Mouse (Mus musculus) limb, embryonic 14.5 days (tissue): ENCODE results near the gene Itgae. TPM values are rescaled to one million over a fixed set of nuclear protein-coding genes. Genes with fewer than 3 reads are reported as not detected.

Experiments
- ATAC-seq: fragments of 200-750 bp; cut with Nextera tagmentation; 2 replicates; pipeline ENCODE4 v1.8.0; 2017; ENCODE audit warnings: low read depth, moderate number of reproducible peaks, moderate TSS enrichment; ENCODE audit not compliant: low FRiP score
- DNase-seq: peaks from one replicate; pipeline ENCODE4 v3.0.0-alpha.2; 2015; ENCODE audit warnings: low spot score
- H3K27ac ChIP-seq: fragments of 300-500 bp; sonication (generic); replicated peaks from 2 replicates; pipeline ENCODE4 v1.5.1; 2014; ENCODE audit warnings: low read depth, mild to moderate bottlenecking, low read length, moderate library complexity, mixed read lengths
- H3K27me3 ChIP-seq: fragments of 300-500 bp; sonication (generic); 2 replicates; pipeline ENCODE4 v1.6.1; 2014; ENCODE audit warnings: low read length, mixed read lengths; ENCODE audit not compliant: control insufficient read depth, insufficient read depth
- H3K36me3 ChIP-seq: fragments of 300-500 bp; sonication (generic); 2 replicates; pipeline ENCODE4 v1.6.1; 2014; ENCODE audit warnings: mild to moderate bottlenecking, low read length, moderate library complexity, mixed read lengths; ENCODE audit not compliant: control insufficient read depth, insufficient read depth
- H3K4me1 ChIP-seq: fragments of 300-500 bp; sonication (generic); 2 replicates; pipeline ENCODE4 v1.6.1; 2014; ENCODE audit warnings: antibody characterized with exemption, low read length, mixed read lengths; ENCODE audit not compliant: control insufficient read depth, insufficient read depth
- H3K4me2 ChIP-seq: fragments of 300-500 bp; sonication (generic); replicated peaks from 2 replicates; pipeline ENCODE4 v1.6.1; 2014; ENCODE audit warnings: low read depth, mild to moderate bottlenecking, low read length, moderate library complexity; ENCODE audit not compliant: severe bottlenecking
- H3K4me3 ChIP-seq: fragments of 300-500 bp; sonication (generic); replicated peaks from 2 replicates; pipeline ENCODE4 v1.5.1; 2014; ENCODE audit warnings: low read length
- H3K9ac ChIP-seq: fragments of 300-500 bp; sonication (generic); 2 replicates; pipeline ENCODE4 v1.6.1; 2014; ENCODE audit warnings: mild to moderate bottlenecking, low read depth, low read length, moderate library complexity; ENCODE audit not compliant: severe bottlenecking
- H3K9me3 ChIP-seq: fragments of 300-500 bp; sonication (generic); 2 replicates; pipeline ENCODE4 v1.6.1; 2016; ENCODE audit warnings: low read length; ENCODE audit not compliant: control insufficient read depth
- POLR2A ChIP-seq: fragments of 200-500 bp; IDR thresholded peaks from 2 replicates; pipeline ENCODE4 v1.8.0; 2012; ENCODE audit warnings: inconsistent platforms, mild to moderate bottlenecking, moderate library complexity, borderline replicate concordance; ENCODE audit not compliant: insufficient read depth, insufficient read length; ENCODE audit errors: extremely low read depth
- WGBS: fragments of 180-500 bp; shearing (Covaris S2); extraction: QIAGEN DNeasy Blood & Tissue Kit; methylation state at CpG from one replicate; pipeline ENCODE4 v1.1.7; 2014; 5-methylcytosine and 5-hydroxymethylcytosine counted together
- polyA plus RNA-seq, 2 experiments: library from polyadenylated mRNA; depleted of rRNA in 1 of 2; stranded (reverse) in 1 of 2; unstranded in 1 of 2; fragments of >200 nt; fragmentation: Nextera tagmentation in 1 of 2; extraction: Ambion mirVana in 1 of 2; gene quantifications; 2 replicates each; pipeline versions ENCODE4 v1.2.1 to v1.2.3; 2012 to 2014

Gene Itgae
- polyA plus RNA-seq, 2 experiments = 0.15 to 0.37 TPM

DNA sequence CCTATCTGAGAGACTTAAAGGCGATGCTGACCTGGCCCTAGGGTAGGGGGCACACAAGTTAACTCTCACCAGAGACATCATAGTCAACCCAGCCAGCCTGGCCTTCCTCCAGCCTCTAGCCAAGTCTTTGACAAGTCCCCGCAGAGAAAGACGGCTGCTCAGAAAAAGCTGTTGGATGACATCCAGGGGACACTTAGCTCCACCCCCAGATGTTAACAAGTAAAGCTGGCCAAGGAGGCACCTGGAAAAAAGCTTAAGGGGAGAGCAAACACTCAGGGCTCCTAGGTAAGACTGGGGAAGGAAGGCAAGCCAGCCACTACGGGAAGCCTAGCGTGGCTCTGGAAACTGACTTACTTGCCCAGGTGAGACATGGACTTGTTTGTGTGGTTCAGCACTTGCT is 81.8 kb downstream of the Itgae start:
- Histone ChIP-seq H3K27me3 (no peaks in the 10 kb centered on the region), H3K36me3 (peaks cover 20% of the 10 kb centered on the region), H3K4me2 (no peak overlapping the region), H3K9ac (0 out of 2 replicates have a peak overlapping the region, but pooled peaks have one; percentile 7), H3K4me1 (peaks cover 21% of the 10 kb centered on the region), H3K27ac (peak overlapping the region; percentile 52; the same call in 1 of the 2 replicates), H3K4me3 (no peak overlapping the region), H3K9me3 (no peaks in the 10 kb centered on the region)
- 38% methylated on average over 5 of the region's 5 CpGs for WGBS
- DNase-seq (peak; percentile 74), ATAC-seq (no peak; the same call in 1 of the 2 replicates)
- no peak for TF ChIP-seq POLR2A

DNA sequence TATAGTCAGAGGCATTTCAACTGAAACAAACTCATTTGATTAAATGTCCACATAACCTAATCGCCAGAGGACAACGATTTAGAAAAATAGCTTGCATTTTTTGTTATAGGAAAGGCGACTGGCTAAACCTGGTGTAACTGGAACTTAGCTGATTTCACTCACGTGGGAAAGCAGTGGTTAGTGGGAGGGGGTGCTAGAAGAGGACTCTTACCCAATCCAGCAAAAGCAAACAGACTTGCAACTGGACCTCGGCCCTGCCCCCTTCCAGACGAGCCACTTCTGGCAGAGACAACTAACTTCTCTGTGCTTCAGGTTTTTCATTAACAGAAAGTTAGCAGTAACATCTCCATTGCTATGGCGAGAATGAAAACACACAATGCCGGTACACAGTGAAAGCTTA is 85.2 kb downstream of the Itgae start:
- no peak for ATAC-seq
- peak overlapping the region; percentile 98 for H3K4me3 ChIP-seq
- no peaks in the 10 kb centered on the region for H3K27me3 ChIP-seq
- no peak overlapping the region for H3K27ac ChIP-seq
- no peaks in the 10 kb centered on the region for H3K9me3 ChIP-seq
- TF ChIP-seq POLR2A = no peak
- H3K36me3 ChIP-seq = peaks cover 29% of the 10 kb centered on the region
- 37% methylated on average over 8 of the region's 8 CpGs for WGBS
- H3K9ac ChIP-seq = peak overlapping the region; percentile 84
- H3K4me2 ChIP-seq = peak overlapping the region; percentile 74
- DNase-seq = no peak
- H3K4me1 ChIP-seq = peaks cover 24% of the 10 kb centered on the region

DNA sequence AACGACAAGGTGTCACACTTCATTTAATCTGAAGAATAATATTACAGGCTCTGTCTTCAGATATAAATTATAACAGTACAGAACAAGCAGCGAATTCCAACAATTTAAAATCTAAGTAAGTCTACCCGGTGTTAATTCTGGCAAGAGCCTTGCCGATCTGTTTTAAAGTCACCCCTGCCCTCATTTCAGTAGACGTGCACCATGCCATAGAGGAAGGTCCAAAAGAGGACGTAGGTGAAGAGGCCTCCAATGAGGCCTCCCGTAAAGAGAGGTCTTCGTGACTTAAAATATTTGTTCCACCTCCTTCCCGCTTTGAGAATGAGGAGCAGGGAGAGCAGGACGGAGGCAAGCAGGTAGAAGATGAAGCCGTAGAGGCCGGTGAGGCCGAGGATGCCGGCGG is 85.8 kb downstream of the Itgae start:
- Histone ChIP-seq H3K27me3 (no peaks in the 10 kb centered on the region), H3K9ac (peak overlapping the region; percentile 84), H3K36me3 (peaks cover 30% of the 10 kb centered on the region), H3K27ac (peak overlapping the region; percentile 84), H3K4me3 (peak overlapping the region; percentile 98), H3K4me2 (peak overlapping the region; percentile 74), H3K4me1 (peaks cover 24% of the 10 kb centered on the region), H3K9me3 (no peaks in the 10 kb centered on the region)
- 1% methylated on average over 14 of the region's 15 CpGs for WGBS
- DNase-seq (no peak), ATAC-seq (no peak)
- TF ChIP-seq POLR2A = no peak

DNA sequence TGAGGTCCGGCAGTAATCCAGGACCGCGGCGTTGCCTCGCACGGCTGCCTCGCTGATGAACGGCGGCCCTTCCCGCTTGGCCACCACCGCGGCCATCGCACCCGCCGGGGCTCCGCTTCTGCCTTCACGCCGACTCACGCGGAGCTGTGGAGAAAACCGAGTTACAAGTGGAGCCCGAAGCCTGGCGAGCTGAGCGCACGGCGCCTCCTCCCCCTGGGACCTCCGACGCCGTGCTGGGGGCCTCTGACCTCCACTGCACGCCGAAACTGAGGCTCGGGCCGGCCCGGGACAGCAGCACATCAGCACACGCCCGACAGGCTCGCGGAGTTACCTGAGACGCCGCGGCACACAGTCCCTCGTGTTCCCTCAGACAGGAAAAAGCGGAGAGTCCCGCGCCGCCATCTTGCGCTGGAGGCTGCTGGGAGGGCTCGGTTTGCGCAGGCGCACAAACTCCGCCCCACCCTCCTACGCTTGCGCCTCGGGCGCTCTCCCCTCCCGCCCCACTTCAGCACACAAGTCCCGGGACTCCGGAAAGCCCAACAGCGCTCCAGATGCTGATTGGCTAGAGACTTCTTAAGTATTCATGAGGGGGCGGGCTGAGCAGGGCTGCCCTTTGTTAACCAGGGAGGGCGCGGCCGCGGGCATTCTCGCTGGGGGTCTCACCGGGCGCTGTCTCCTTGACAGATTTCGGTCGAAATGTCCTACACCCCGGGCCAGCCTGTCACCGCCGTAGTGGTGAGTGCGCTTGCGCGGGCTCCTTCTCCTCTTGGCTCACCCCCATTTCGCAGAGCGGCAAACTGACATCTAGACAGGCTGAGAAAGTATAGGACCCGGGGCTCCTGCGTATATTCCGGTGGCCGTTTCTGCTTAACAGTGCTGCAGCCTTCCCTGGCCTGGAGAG is 86.5 kb downstream of the Itgae start, which contains the start of the genes Emc6 and Tax1bp3:
TSS of gene Emc6 (minus strand) at position 430 of the 901 bp plus-strand sequence.
TSS of gene Tax1bp3 (plus strand) at position 476 of the 901 bp plus-strand sequence.
- peak within 1 kb of the TSS; percentile 92 for H3K27ac ChIP-seq
- 1% methylated on average over 34 of the region's 81 CpGs for WGBS
- DNase-seq (peak; percentile 99), ATAC-seq (peak; percentile 97)
- peaks cover 31% of the 10 kb centered on the region for H3K36me3 ChIP-seq
- H3K4me2 ChIP-seq = peak within 1 kb of the TSS; percentile 74
- no peaks in the 10 kb centered on the region for H3K9me3 ChIP-seq
- peak within 1 kb of the TSS; percentile 84 for H3K9ac ChIP-seq
- peaks cover 22% of the 10 kb centered on the region for H3K4me1 ChIP-seq
- no peaks in the 10 kb centered on the region for H3K27me3 ChIP-seq
- TF ChIP-seq POLR2A = peak; percentile 59; the same call in 1 of the 2 replicates
- peak within 1 kb of the TSS; percentile 98 for H3K4me3 ChIP-seq

DNA sequence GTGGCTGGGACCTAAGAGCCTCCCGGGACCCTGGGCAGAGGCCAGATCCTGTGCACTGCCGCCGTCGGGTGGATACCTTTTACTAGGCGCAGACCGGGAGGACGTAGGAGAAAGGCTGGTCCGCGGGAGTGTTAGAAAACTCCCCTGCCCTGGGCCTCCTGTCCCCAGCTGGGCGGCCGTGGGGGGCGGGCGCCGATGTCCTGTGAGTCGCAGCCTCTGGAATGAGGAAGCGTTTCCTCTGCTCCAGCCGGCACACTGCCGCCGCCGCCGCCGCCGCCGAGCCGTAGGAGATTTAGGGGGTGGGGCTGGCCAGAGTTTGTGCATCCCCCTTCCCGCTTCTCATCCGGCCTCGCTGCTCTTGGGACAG is 87.1 kb downstream of the Itgae start:
- WGBS = 0% methylated on average over 21 of the region's 28 CpGs

More for the DNA sequence above, 87.1 kb downstream of the Itgae start:
- Histone ChIP-seq H3K4me1 (peaks cover 18% of the 10 kb centered on the region), H3K36me3 (peaks cover 36% of the 10 kb centered on the region), H3K9ac (peak overlapping the region; percentile 84), H3K27ac (peak overlapping the region; percentile 92), H3K4me2 (peak overlapping the region; percentile 74), H3K4me3 (peak overlapping the region; percentile 98), H3K9me3 (no peaks in the 10 kb centered on the region), H3K27me3 (no peaks in the 10 kb centered on the region)
- TF ChIP-seq POLR2A = no peak
- ATAC-seq = peak; percentile 84
- DNase-seq = peak; percentile 84
